Mouse (Mus musculus) hindbrain, embryonic 13.5 days (tissue): ENCODE measurements around the gene Mark1. TPM values are rescaled to one million over a fixed set of nuclear protein-coding genes. Genes with fewer than 3 reads are reported as not detected.

Experiments used
- ATAC-seq: fragments of 200-750 bp; cut with Nextera tagmentation; 2 replicates; pipeline ENCODE4 v1.8.0; 2017; ENCODE audit warnings: moderate TSS enrichment; ENCODE audit not compliant: low FRiP score
- H3K27ac ChIP-seq: fragments of 300-500 bp; sonication (generic); 2 replicates; pipeline ENCODE4 v1.5.1; 2015; ENCODE audit warnings: inconsistent platforms, mild to moderate bottlenecking, moderate library complexity
- H3K27me3 ChIP-seq: fragments of 300-500 bp; sonication (generic); 2 replicates; pipeline ENCODE4 v1.6.1; 2015; ENCODE audit warnings: mild to moderate bottlenecking, inconsistent platforms
- H3K36me3 ChIP-seq: fragments of 300-500 bp; sonication (generic); 2 replicates; pipeline ENCODE4 v1.6.1; 2015; ENCODE audit warnings: mild to moderate bottlenecking, inconsistent platforms
- H3K4me1 ChIP-seq: fragments of 300-500 bp; sonication (generic); replicated peaks from 2 replicates; pipeline ENCODE4 v1.6.1; 2015; ENCODE audit warnings: inconsistent platforms
- H3K4me2 ChIP-seq: fragments of 300-500 bp; sonication (generic); 2 replicates; pipeline ENCODE4 v1.6.1; 2015; ENCODE audit warnings: inconsistent platforms, mild to moderate bottlenecking, moderate library complexity
- H3K4me3 ChIP-seq: fragments of 300-500 bp; sonication (generic); 2 replicates; pipeline ENCODE4 v1.5.1; 2015; ENCODE audit warnings: mild to moderate bottlenecking, inconsistent platforms
- H3K9ac ChIP-seq: fragments of 300-500 bp; sonication (generic); 2 replicates; pipeline ENCODE4 v1.6.1; 2015; ENCODE audit warnings: mild to moderate bottlenecking, inconsistent platforms
- H3K9me3 ChIP-seq: fragments of 300-500 bp; sonication (generic); 2 replicates; pipeline ENCODE4 v1.6.1; 2016; ENCODE audit warnings: inconsistent platforms
- WGBS: fragments of 180-500 bp; shearing (Covaris S2); methylation state at CpG from one replicate; pipeline ENCODE4 v1.1.7; 2015; 5-methylcytosine and 5-hydroxymethylcytosine counted together
- polyA plus RNA-seq: library from polyadenylated mRNA; unstranded; fragments of >200 nt; fragmentation: Nextera tagmentation; extraction: Ambion mirVana; gene quantifications from 2 replicates; pipeline ENCODE4 v1.2.1, GENCODE M21; 2015

Gene Mark1
- polyA plus RNA-seq, 1 experiment from 2014 or later: 12.7 TPM

GRCm38 (mm10) chr1:184860276-184860675, 139.1 kb downstream of the Mark1 start:
- H3K4me2 ChIP-seq: no peak overlapping the region
- H3K36me3 ChIP-seq: no peaks in the 10 kb centered on the region
- 0 out of 2 replicates have a peak, but pooled peaks cover 4% of the 10 kb centered on the region for H3K27me3 ChIP-seq
- no peak overlapping the region for H3K9ac ChIP-seq
- no peak overlapping the region for H3K27ac ChIP-seq
- 63% methylated on average over 3 of the region's 3 CpGs for WGBS
- no peaks in the 10 kb centered on the region for H3K9me3 ChIP-seq
- peaks cover 7% of the 10 kb centered on the region; the same call in 1 of the 2 replicates for H3K4me1 ChIP-seq
- no peak for ATAC-seq
- no peak overlapping the region for H3K4me3 ChIP-seq

GRCm38 (mm10) chr1:184858253-184858652, 141.1 kb downstream of the Mark1 start:
- Histone ChIP-seq H3K27me3 (no peaks in the 10 kb centered on the region), H3K36me3 (no peaks in the 10 kb centered on the region), H3K4me3 (no peak overlapping the region), H3K9ac (no peak overlapping the region), H3K4me2 (no peak overlapping the region), H3K4me1 (peaks cover 4% of the 10 kb centered on the region; the same call in 1 of the 2 replicates), H3K27ac (no peak overlapping the region), H3K9me3 (no peaks in the 10 kb centered on the region)
- 92% methylated on average over 1 of the region's 1 CpGs for WGBS
- no peak for ATAC-seq

- Histone ChIP-seq H3K27me3 (no peaks in the 10 kb centered on the region), H3K9ac (no peak overlapping the region), H3K27ac (no peak overlapping the region), H3K4me1 (peaks cover 7% of the 10 kb centered on the region), H3K36me3 (no peaks in the 10 kb centered on the region), H3K4me2 (no peak overlapping the region), H3K9me3 (no peaks in the 10 kb centered on the region), H3K4me3 (no peak overlapping the region)
- no peak for ATAC-seq
- 93% methylated on average over 9 of the region's 9 CpGs for WGBS
These were observed 142.2 kb downstream of the Mark1 start for GRCm38 (mm10) chr1:184857216-184857615.

- no peaks in the 10 kb centered on the region for H3K36me3 ChIP-seq
- peaks cover 14% of the 10 kb centered on the region for H3K4me1 ChIP-seq
- peaks cover 19% of the 10 kb centered on the region; the same call in 1 of the 2 replicates for H3K27me3 ChIP-seq
- no peak for ATAC-seq
- no peak overlapping the region for H3K4me2 ChIP-seq
- no peak overlapping the region for H3K9ac ChIP-seq
- no peaks in the 10 kb centered on the region for H3K9me3 ChIP-seq
- WGBS: 68% methylated on average over 3 of the region's 3 CpGs
- H3K27ac ChIP-seq: 0 out of 2 replicates have a peak overlapping the region, but pooled peaks have one; percentile 30
- H3K4me3 ChIP-seq: no peak overlapping the region
These were observed 145.4 kb downstream of the Mark1 start for GRCm38 (mm10) chr1:184853922-184854321.

- 0 out of 2 replicates have a peak, but pooled peaks have one; percentile 31 for ATAC-seq
- 0 out of 2 replicates have a peak overlapping the region, but pooled peaks have one; percentile 30 for H3K27ac ChIP-seq
These were observed 146.0 kb downstream of the Mark1 start for GRCm38 (mm10) chr1:184853339-184853738.

GRCm38 (mm10) chr1:184851741-184852618, 147.4 kb downstream of the Mark1 start:
- Histone ChIP-seq H3K9ac (0 out of 2 replicates have a peak overlapping the region, but pooled peaks have one; percentile 30), H3K9me3 (no peaks in the 10 kb centered on the region), H3K4me3 (peak overlapping the region; percentile 14; the same call in 1 of the 2 replicates)

More at GRCm38 (mm10) chr1:184853339-184853738, 146.0 kb downstream of the Mark1 start:
- Histone ChIP-seq H3K4me2 (peak overlapping the region; percentile 36), H3K36me3 (no peaks in the 10 kb centered on the region), H3K27me3 (peaks cover 24% of the 10 kb centered on the region; the same call in 1 of the 2 replicates), H3K9ac (no peak overlapping the region), H3K9me3 (no peaks in the 10 kb centered on the region), H3K4me1 (peaks cover 14% of the 10 kb centered on the region), H3K4me3 (no peak overlapping the region)
- 26% methylated on average over 5 of the region's 5 CpGs for WGBS

GRCm38 (mm10) chr1:184851166-184851565, 148.2 kb downstream of the Mark1 start:
- ATAC-seq: no peak
- Histone ChIP-seq H3K9me3 (no peaks in the 10 kb centered on the region), H3K4me1 (peaks cover 22% of the 10 kb centered on the region), H3K27ac (no peak overlapping the region), H3K36me3 (no peaks in the 10 kb centered on the region), H3K9ac (no peak overlapping the region), H3K27me3 (peaks cover 44% of the 10 kb centered on the region), H3K4me2 (no peak overlapping the region), H3K4me3 (no peak overlapping the region)
- 54% methylated on average over 7 of the region's 7 CpGs for WGBS

More at GRCm38 (mm10) chr1:184851741-184852618, 147.4 kb downstream of the Mark1 start:
- Histone ChIP-seq H3K36me3 (no peaks in the 10 kb centered on the region), H3K4me2 (peak overlapping the region; percentile 46), H3K27me3 (peaks cover 37% of the 10 kb centered on the region), H3K4me1 (peaks cover 14% of the 10 kb centered on the region), H3K27ac (peak overlapping the region; percentile 61; the same call in 1 of the 2 replicates)
- WGBS: 21% methylated on average over 31 of the region's 31 CpGs
- ATAC-seq: peak; percentile 95

- Histone ChIP-seq H3K36me3 (no peaks in the 10 kb centered on the region), H3K4me1 (peaks cover 36% of the 10 kb centered on the region), H3K9me3 (no peaks in the 10 kb centered on the region), H3K4me2 (no peak overlapping the region; the same call in 1 of the 2 replicates), H3K9ac (no peak overlapping the region), H3K4me3 (no peak overlapping the region), H3K27ac (no peak overlapping the region), H3K27me3 (peaks cover 56% of the 10 kb centered on the region)
- ATAC-seq: no peak
- 53% methylated on average over 3 of the region's 3 CpGs for whole genome bisulfite sequencing
These were observed 152.4 kb downstream of the Mark1 start for GRCm38 (mm10) chr1:184846973-184847372.

Other genes with a start within 250 kb of the Mark1 start
- gene Marc1, start 188.3 kb downstream of the Mark1 start, polyA plus RNA-seq: 0.09 and 0.17 TPM in 2 replicates
- gene Marc2, start 153.1 kb downstream of the Mark1 start, polyA plus RNA-seq: 110 and 119 TPM in 2 replicates
- gene C130074G19Rik, start 116.4 kb downstream of the Mark1 start, polyA plus RNA-seq: 1.1 and 1.2 TPM in 2 replicates
- gene Rab3gap2, start 204.5 kb upstream of the Mark1 start, polyA plus RNA-seq: 25.4 and 25.6 TPM in 2 replicates